Mouse (Mus musculus) myocyte (in vitro differentiated cells): ENCODE data around the gene Ktn1.

ENCODE experiments used
- CEBPB ChIP-seq: IDR thresholded peaks from 2 replicates; pipeline ENCODE4 v1.6.1; 2011; ENCODE audit warnings: mild to moderate bottlenecking, moderate library complexity; ENCODE audit not compliant: poor library complexity, insufficient read depth, severe bottlenecking
- E2F4 ChIP-seq: IDR thresholded peaks from one replicate; pipeline ENCODE4 v1.6.1; 2011; ENCODE audit warnings: mild to moderate bottlenecking, control low read depth, moderate library complexity; ENCODE audit not compliant: insufficient read depth
- MAX ChIP-seq: IDR thresholded peaks from one replicate; pipeline ENCODE4 v1.6.1; 2011; ENCODE audit warnings: low read depth, mild to moderate bottlenecking, control low read depth
- MYOD1 ChIP-seq, 3 experiments: IDR thresholded peaks; one replicate each; pipeline ENCODE4 v1.6.1; 2011; ENCODE audit warnings: control low read depth in 2 of 3, low read depth in 2 of 3, mild to moderate bottlenecking in 2 of 3, moderate library complexity in 1 of 3; ENCODE audit not compliant: insufficient read length in 2 of 3, control insufficient read depth in 1 of 3
- MYOG ChIP-seq, 3 experiments: IDR thresholded peaks; one replicate each; pipeline ENCODE4 v1.6.1; 2011; ENCODE audit warnings: control low read depth in 2 of 3, low read depth in 2 of 3, mild to moderate bottlenecking in 2 of 3; ENCODE audit not compliant: insufficient read length in 2 of 3, control insufficient read depth in 1 of 3, insufficient read depth in 1 of 3
- POLR2A ChIP-seq: IDR thresholded peaks from one replicate; pipeline ENCODE4 v1.6.1; 2011; ENCODE audit warnings: low read depth, mild to moderate bottlenecking, control low read depth, moderate library complexity; ENCODE audit not compliant: insufficient read length
- POLR2AphosphoS2 ChIP-seq: IDR thresholded peaks from one replicate; pipeline ENCODE4 v1.6.1; 2011; ENCODE audit warnings: low read depth, control low read depth; ENCODE audit not compliant: insufficient read length
- REST ChIP-seq: IDR thresholded peaks from one replicate; pipeline ENCODE4 v1.6.1; 2011; ENCODE audit warnings: mild to moderate bottlenecking, control low read depth, moderate library complexity; ENCODE audit not compliant: insufficient read depth, insufficient read length
- SRF ChIP-seq: IDR thresholded peaks from one replicate; pipeline ENCODE4 v1.6.1; 2011; ENCODE audit warnings: low read depth; ENCODE audit not compliant: control insufficient read depth, insufficient read length
- TCF12 ChIP-seq: IDR thresholded peaks from one replicate; pipeline ENCODE4 v1.6.1; 2011; ENCODE audit warnings: mild to moderate bottlenecking, control low read depth; ENCODE audit not compliant: poor library complexity, insufficient read depth, severe bottlenecking
- TCF3 ChIP-seq: IDR thresholded peaks from one replicate; pipeline ENCODE4 v1.6.1; 2011; ENCODE audit warnings: low read depth, control low read depth; ENCODE audit not compliant: insufficient read length
- USF1 ChIP-seq: IDR thresholded peaks from one replicate; pipeline ENCODE4 v1.6.1; 2011; ENCODE audit warnings: low read depth, mild to moderate bottlenecking, control low read depth, moderate library complexity

- TF ChIP-seq POLR2A: no peak
- TF ChIP-seq USF1: peak; percentile 79
- TF ChIP-seq CEBPB: no peak
- TF ChIP-seq E2F4: no peak
- TF ChIP-seq MAX: no peak
- TF ChIP-seq TCF3: no peak
- TF ChIP-seq MYOD1 (IDR thresholded peaks at IDR 0.05; ENCODE audit: control insufficient read depth in 1 of 3, insufficient read length in 2 of 3, low read depth in 2 of 3): no peak
- TF ChIP-seq POLR2AphosphoS2: no peak
- TF ChIP-seq MYOG (IDR thresholded peaks at IDR 0.05; ENCODE audit: control insufficient read depth in 1 of 3, insufficient read depth in 1 of 3, insufficient read length in 2 of 3, low read depth in 2 of 3): no peak
- TF ChIP-seq TCF12: no peak
- no peak for TF ChIP-seq REST
- no peak for TF ChIP-seq SRF
These were observed 16.2 kb downstream of the Ktn1 start for GRCm38 (mm10) chr14:47664470-47664864.
